Mouse (Mus musculus) kidney, embryonic 16.5 days (tissue): ENCODE measurements around the gene Olfr434. TPM values are rescaled to one million over a fixed set of nuclear protein-coding genes. Genes with fewer than 3 reads are reported as not detected.
"Not testable (repeated sequence)": the region's sequence is repeated elsewhere in the genome, so short reads cannot be mapped to it uniquely, and the experiment has no call there.

Source experiments
- ATAC-seq: fragments of 200-750 bp; cut with Nextera tagmentation; 2 replicates; pipeline ENCODE4 v1.8.0; 2017; ENCODE audit warnings: moderate TSS enrichment; ENCODE audit not compliant: low FRiP score, low TSS enrichment
- H3K27ac ChIP-seq: fragments of 300-500 bp; sonication (generic); 2 replicates; pipeline ENCODE4 v1.5.1; 2014; ENCODE audit warnings: low read length
- H3K27me3 ChIP-seq: fragments of 300-500 bp; sonication (generic); 2 replicates; pipeline ENCODE4 v1.6.1; 2014; ENCODE audit warnings: low read length, control low read depth, mixed read lengths; ENCODE audit not compliant: insufficient read depth
- H3K36me3 ChIP-seq: fragments of 300-500 bp; sonication (generic); 2 replicates; pipeline ENCODE4 v1.6.1; 2014; ENCODE audit warnings: low read length, control low read depth, mixed read lengths; ENCODE audit not compliant: insufficient read depth
- H3K4me1 ChIP-seq: fragments of 300-500 bp; sonication (generic); 2 replicates; pipeline ENCODE4 v1.6.1; 2014; ENCODE audit warnings: low read length, control low read depth, mixed read lengths; ENCODE audit not compliant: insufficient read depth
- H3K4me2 ChIP-seq: fragments of 300-500 bp; sonication (generic); replicated peaks from 2 replicates; pipeline ENCODE4 v1.6.1; 2014; ENCODE audit warnings: low read depth, low read length
- H3K4me3 ChIP-seq: fragments of 300-500 bp; sonication (generic); 2 replicates; pipeline ENCODE4 v1.5.1; 2014; ENCODE audit warnings: mild to moderate bottlenecking, low read length
- H3K9ac ChIP-seq: fragments of 300-500 bp; sonication (generic); replicated peaks from 2 replicates; pipeline ENCODE4 v1.6.1; 2014; ENCODE audit warnings: low read length
- H3K9me3 ChIP-seq: fragments of 300-500 bp; sonication (generic); 2 replicates; pipeline ENCODE4 v1.6.1; 2016; ENCODE audit warnings: low read length, control low read depth
- WGBS: fragments of 180-500 bp; shearing (Covaris S2); extraction: QIAGEN DNeasy Blood & Tissue Kit; methylation state at CpG from one replicate; pipeline ENCODE4 v1.1.7; 2014; 5-methylcytosine and 5-hydroxymethylcytosine counted together
- polyA plus RNA-seq: library from polyadenylated mRNA; unstranded; fragments of >200 nt; fragmentation: Nextera tagmentation; extraction: Ambion mirVana; gene quantifications from 2 replicates; pipeline ENCODE4 v1.2.1, GENCODE M21; 2015

The Olfr434 gene
- polyA plus RNA-seq, 1 experiment from 2014 or later, result not detected

DNA sequence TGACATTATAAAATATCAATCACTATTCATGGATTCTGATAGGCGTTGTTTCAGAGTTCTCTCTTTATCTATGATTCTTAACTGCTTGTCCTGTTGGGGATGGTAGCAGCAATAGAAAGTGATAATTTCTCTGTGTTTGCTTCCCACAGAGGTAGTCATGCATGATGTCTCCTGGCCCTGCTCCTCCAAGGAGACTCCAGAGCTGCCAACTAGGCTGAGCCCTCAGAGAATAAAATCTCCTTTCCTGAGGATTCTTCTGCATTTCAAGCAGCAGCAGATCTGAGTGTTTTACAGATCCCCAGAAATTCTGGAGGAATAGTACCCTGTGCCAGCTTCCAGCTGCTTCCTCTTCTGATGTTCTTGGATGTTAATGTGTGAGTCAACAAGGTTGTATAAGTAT, 18.4 kb downstream of the Olfr434 start, which contains the start of gene Olfr47:
Gene Olfr47, plus strand, starts transcription at position 275 of the 400 bp plus-strand sequence.
- ATAC-seq, H3K9ac ChIP-seq, H3K27ac ChIP-seq, H3K9me3 ChIP-seq, H3K27me3 ChIP-seq, H3K4me2 ChIP-seq, H3K4me1 ChIP-seq, H3K4me3 ChIP-seq, H3K36me3 ChIP-seq: not testable (repeated sequence)
- 76% methylated on average over 1 of the region's 1 CpGs for WGBS

GRCm38 (mm10) chr6:43242061-43242460, 29.2 kb downstream of the Olfr434 start:
- no peak for ATAC-seq
- Histone ChIP-seq H3K4me3 (no peak overlapping the region), H3K4me1 (no peaks in the 10 kb centered on the region), H3K9me3 (no peaks in the 10 kb centered on the region), H3K36me3 (no peaks in the 10 kb centered on the region), H3K27me3 (no peaks in the 10 kb centered on the region), H3K9ac (no peak overlapping the region), H3K4me2 (no peak overlapping the region), H3K27ac (no peak overlapping the region)
- 18% methylated on average over 4 of the region's 4 CpGs for WGBS

- 49% methylated on average over 3 of the region's 3 CpGs for WGBS
- no peaks in the 10 kb centered on the region for H3K36me3 ChIP-seq
- ATAC-seq, result no peak
- H3K4me3 ChIP-seq, result no peak overlapping the region
- no peak overlapping the region for H3K9ac ChIP-seq
- no peaks in the 10 kb centered on the region for H3K9me3 ChIP-seq
- no peak overlapping the region for H3K27ac ChIP-seq
- H3K4me2 ChIP-seq, result no peak overlapping the region
- H3K4me1 ChIP-seq, result no peaks in the 10 kb centered on the region
- H3K27me3 ChIP-seq, result no peaks in the 10 kb centered on the region
These were observed 34.6 kb downstream of the Olfr434 start for GRCm38 (mm10) chr6:43247396-43247795.

- no peak overlapping the region for H3K4me3 ChIP-seq
- no peaks in the 10 kb centered on the region for H3K9me3 ChIP-seq
- H3K27me3 ChIP-seq, result no peaks in the 10 kb centered on the region
- ATAC-seq, result no peak
- no peaks in the 10 kb centered on the region for H3K4me1 ChIP-seq
- no peaks in the 10 kb centered on the region for H3K36me3 ChIP-seq
- H3K4me2 ChIP-seq, result no peak overlapping the region
- H3K9ac ChIP-seq, result no peak overlapping the region
- no peak overlapping the region for H3K27ac ChIP-seq
- WGBS, result 75% methylated on average over 1 of the region's 1 CpGs
These were observed 40.2 kb downstream of the Olfr434 start for GRCm38 (mm10) chr6:43252994-43253393.

DNA sequence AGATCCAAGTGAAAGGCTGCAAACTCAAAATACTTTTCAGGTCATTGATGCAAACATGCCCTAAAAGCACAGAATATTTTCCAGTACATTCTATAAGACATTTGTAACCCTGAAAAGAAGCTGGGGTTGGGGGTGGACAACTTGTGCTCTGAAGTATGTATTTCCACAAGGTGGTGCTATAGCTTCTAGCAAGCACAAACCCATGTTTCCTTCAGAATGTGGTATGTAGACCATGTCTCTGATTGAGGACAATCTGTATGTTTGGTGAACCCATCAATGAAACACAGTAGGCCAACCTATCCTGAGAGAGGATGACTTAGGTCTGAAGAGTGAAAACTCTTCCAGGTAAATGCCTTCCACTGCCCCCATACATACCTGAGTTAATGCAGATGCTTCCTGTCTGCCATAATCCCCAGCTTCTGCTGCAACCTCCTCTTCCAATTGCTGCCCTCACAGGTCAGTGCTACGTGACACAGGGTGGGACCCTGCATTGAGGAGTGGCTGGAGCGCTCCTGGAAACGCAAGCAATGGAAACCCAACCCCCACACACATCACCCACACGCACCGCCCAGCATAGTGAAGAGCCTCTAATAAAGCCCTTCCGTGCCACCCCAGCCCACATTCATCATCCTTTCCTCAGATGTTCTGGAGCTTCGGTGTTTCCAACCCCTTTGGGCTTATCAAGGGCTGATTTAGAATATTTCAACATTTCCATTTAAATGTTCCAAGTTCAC, 41.5 kb downstream of the Olfr434 start:
- H3K27me3 ChIP-seq, result no peaks in the 10 kb centered on the region
- H3K9me3 ChIP-seq, result no peaks in the 10 kb centered on the region
- no peak overlapping the region for H3K4me2 ChIP-seq
- H3K4me3 ChIP-seq, result no peak overlapping the region
- peak; percentile 74 for ATAC-seq
- no peaks in the 10 kb centered on the region for H3K4me1 ChIP-seq
- WGBS, result 51% methylated on average over 7 of the region's 7 CpGs
- no peaks in the 10 kb centered on the region for H3K36me3 ChIP-seq
- H3K27ac ChIP-seq, result no peak overlapping the region
- H3K9ac ChIP-seq, result no peak overlapping the region

GRCm38 (mm10) chr6:43260756-43261155, 47.9 kb downstream of the Olfr434 start:
- H3K4me1 ChIP-seq, result peaks cover 8% of the 10 kb centered on the region
- H3K27ac ChIP-seq, result no peak overlapping the region
- WGBS, result 70% methylated on average over 2 of the region's 2 CpGs
- H3K4me3 ChIP-seq, result no peak overlapping the region
- H3K9ac ChIP-seq, result no peak overlapping the region
- H3K4me2 ChIP-seq, result no peak overlapping the region
- H3K36me3 ChIP-seq, result no peaks in the 10 kb centered on the region
- H3K27me3 ChIP-seq, result no peaks in the 10 kb centered on the region
- no peak for ATAC-seq
- H3K9me3 ChIP-seq, result no peaks in the 10 kb centered on the region

- no peaks in the 10 kb centered on the region for H3K27me3 ChIP-seq
- no peaks in the 10 kb centered on the region for H3K36me3 ChIP-seq
- H3K9ac ChIP-seq, result peak within 1 kb of the TSS; percentile 94
- H3K9me3 ChIP-seq, result no peaks in the 10 kb centered on the region
- peak within 1 kb of the TSS; percentile 77 for H3K4me3 ChIP-seq
- H3K4me2 ChIP-seq, result peak within 1 kb of the TSS; percentile 73
- ATAC-seq, result peak; percentile 94
- under 1% methylated on average over 44 of the region's 48 CpGs for WGBS
- H3K27ac ChIP-seq, result peak within 1 kb of the TSS; percentile 87
- H3K4me1 ChIP-seq, result peaks cover 15% of the 10 kb centered on the region
These were observed 52.7 kb downstream of the Olfr434 start, which contains the start of gene Arhgef5 for GRCm38 (mm10) chr6:43265363-43266041. TSS of gene Arhgef5 (plus strand) at chr6:43265582.

DNA sequence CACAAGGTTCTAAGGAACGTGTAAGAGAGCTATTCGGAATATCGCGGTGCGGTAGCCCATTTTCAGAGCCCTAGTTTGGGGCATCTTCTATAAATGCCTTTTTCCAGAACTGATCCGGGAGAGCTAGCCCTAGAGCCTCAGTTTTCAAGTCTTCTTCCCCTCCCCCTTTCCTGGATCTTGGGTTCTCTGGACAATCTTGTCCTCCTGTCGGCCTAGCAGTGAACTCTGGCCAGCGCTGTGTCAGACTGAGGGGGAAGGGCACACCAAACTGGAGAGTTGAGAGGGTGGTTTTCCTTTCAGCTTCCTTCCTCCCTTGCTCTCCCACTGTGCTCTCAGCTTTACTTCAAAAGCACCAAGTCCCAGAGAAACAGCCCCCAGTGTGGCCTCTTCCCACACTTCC, 53.5 kb downstream of the Olfr434 start:
- WGBS, result 2% methylated on average over 8 of the region's 8 CpGs

More for the DNA sequence above, 53.5 kb downstream of the Olfr434 start:
- peak overlapping the region; percentile 87 for H3K27ac ChIP-seq
- H3K27me3 ChIP-seq, result no peaks in the 10 kb centered on the region
- H3K9ac ChIP-seq, result peak overlapping the region; percentile 94
- H3K4me1 ChIP-seq, result peaks cover 15% of the 10 kb centered on the region
- H3K9me3 ChIP-seq, result no peaks in the 10 kb centered on the region
- H3K4me3 ChIP-seq, result peak overlapping the region; percentile 77
- no peaks in the 10 kb centered on the region for H3K36me3 ChIP-seq
- ATAC-seq, result peak; percentile 82
- peak overlapping the region; percentile 73 for H3K4me2 ChIP-seq
